Mouse (Mus musculus): Measurements from ENCODE around the gene Tfap2a. TPM values are rescaled to one million over a fixed set of nuclear protein-coding genes. Genes with fewer than 3 reads are reported as not detected.
A peak's percentile ranks its signal among the peaks of the same experiment; 100 is the strongest.

The Tfap2a gene
- total RNA-seq, 1 experiment from 2014 or later, result 0.57 TPM

DNA sequence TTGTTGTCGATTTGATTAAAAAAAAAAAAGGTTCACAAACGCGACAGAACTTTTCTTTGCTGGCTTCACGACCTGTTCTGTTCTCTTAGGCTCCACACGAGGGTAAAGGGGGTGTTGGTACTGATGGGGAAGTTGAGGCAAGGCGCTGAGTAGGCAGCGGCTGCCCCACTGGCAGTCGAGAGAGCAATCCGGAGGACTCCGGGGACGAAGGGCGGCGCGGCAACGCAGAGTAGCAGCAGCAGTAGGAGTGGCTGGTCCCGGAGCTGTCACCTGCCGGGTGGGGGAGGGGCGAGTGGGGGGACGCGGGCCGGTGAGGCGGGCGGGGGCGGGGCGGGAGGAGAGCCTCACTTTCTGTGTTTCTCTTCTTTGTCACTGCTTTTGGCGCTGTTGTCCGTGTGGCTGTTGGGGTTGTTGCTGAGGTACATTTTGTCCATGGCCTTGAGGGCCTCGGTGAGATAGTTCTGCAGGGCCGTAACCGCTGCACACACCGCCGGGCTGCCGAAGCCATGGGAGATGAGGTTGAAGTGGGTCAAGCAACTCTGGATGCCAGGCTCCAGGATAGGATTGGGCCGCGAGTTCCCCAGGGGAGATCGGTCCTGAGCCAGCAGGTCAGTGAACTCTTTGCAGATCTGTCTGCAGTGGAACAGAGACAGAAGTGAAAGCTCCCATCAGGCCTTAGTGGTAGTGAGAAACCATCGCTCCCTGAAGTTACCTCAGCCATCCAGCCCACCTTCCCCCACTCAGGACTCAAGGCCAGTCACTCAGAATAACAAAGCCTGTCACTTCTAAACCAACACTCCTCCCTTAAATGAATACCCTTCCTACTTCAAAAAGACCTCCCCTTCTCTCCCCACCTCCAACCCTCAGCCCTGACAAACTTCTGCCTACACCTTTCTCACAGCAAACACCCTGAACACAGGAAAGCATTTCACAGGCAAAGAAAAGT lies 21.1 kb downstream of the Tfap2a start:
- 0 out of 2 replicates have a peak, but pooled peaks have one; percentile 27 for ATAC-seq (replicated peaks; ENCODE audit: insufficient number of reproducible peaks, low FRiP score, low TSS enrichment, poor library complexity, severe bottlenecking)

DNA sequence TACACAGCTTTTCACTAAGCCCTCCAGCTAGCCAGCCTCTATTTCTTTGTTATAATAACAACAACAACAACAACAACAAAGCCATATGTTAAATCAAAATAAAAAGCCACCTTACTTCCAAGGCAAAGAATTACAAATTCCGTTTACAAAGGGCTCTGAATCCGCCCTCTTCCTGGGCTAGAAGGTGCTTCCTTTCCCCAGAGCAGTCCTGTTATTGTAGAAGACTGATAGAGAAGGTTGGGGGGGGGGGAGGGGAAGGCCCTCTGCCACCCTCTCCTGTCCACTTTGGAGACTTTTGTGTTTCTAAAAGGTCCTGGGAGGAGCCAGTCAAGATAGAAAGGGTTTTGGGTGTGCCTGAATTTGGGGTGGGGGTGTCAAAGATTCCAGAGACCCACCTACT lies 23.6 kb downstream of the Tfap2a start:
- no peak for ATAC-seq (replicated peaks; ENCODE audit: insufficient number of reproducible peaks, low FRiP score, low TSS enrichment, poor library complexity, severe bottlenecking)

DNA sequence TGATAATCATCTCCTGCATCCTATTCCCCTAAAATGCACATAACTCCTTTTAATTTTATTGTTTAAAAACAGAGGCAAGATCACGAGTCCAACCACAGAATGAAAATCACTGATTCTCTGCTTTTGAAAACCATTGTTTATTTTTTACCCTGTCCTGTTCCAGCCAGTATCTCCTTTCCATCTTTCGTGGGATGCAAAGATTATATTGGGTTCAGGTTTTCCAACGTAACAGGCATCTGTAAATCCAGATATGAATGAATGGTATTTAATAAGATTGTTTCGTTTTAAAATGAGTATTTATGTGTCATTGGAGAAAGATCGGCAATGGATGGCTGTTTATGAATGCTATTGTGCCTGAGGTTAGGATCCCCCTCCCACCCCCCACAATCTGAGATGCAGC lies 24.5 kb downstream of the Tfap2a start:
- no peak for ATAC-seq (replicated peaks; ENCODE audit: insufficient number of reproducible peaks, low FRiP score, low TSS enrichment, poor library complexity, severe bottlenecking)

DNA sequence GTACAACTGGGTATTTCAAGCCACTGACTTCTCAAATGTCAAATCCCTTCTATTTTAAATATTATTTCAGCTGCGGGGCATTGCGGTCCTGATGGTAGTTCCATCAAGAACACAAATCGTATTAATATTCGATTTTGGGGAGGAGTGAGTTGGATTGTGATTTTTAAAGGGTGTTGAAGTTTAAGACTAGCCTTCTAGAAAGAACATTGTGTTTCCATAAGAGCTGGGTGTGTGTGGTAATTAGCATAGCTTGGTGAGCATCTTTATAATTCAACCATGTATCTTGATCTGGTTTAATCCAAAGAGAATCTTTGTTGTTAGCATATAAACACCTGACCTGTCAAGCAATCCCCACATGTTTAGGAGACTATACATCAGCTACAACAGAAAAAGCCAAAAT lies 24.9 kb downstream of the Tfap2a start:
- no peak for ATAC-seq (replicated peaks; ENCODE audit: insufficient number of reproducible peaks, low FRiP score, low TSS enrichment, poor library complexity, severe bottlenecking)

DNA sequence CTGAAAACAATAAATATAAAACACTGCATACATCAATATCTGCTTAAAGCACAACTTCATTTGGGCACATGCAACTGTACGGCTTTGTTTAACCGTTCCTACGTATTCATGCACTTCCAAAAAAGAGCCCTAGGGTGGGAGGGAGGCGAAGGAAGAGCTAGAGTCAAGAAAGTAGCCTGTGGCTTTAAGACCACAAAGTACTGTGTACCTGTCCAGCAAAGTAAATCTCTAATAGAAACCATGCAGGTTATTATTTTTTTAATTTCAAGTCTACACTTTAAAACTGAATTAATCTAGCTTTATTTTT lies 25.7 kb downstream of the Tfap2a start:
- ATAC-seq (replicated peaks; ENCODE audit: insufficient number of reproducible peaks, low FRiP score, low TSS enrichment, poor library complexity, severe bottlenecking), result no peak

DNA sequence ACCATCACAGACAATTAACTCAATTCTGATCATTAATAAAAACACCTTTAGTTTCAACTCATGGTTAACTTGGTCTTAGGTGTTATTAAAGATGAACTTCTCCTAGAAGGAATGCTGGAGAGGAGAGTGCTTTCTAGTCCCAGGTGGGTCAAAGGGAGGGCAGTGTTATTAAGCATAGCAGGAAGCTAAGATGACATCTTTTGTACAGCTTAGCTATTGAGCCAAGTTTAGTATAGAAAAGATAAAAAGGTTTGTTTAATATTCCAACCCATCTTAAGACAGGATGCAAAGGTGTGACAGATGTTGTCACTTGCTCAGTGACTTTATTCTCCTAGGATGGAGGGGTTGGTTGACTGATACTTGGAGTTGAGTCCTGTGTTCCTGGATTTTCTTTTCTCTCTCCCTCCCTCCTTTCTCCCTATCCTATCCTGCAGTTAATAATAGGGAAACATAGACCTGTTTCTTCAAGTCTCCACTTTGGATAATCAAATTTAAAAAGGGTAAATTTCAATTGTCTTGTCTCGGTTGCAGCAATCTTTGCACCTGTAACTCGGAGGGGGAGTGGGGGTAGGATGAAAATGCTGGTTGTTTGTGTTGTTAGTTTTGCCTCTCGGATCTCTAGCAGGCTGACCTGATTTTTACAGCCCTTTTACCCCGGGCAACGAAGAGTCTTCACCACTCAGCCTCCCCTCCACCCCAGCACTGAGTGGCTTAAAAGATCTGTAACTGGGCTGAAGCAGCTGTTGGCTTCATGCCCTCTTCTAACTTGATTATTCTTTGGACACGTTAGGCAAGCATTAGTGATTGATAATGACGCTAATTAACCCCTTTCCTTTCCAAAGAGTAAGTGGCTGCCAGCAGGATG lies 26.3 kb downstream of the Tfap2a start:
- ATAC-seq (replicated peaks; ENCODE audit: insufficient number of reproducible peaks, low FRiP score, low TSS enrichment, poor library complexity, severe bottlenecking), result no peak

DNA sequence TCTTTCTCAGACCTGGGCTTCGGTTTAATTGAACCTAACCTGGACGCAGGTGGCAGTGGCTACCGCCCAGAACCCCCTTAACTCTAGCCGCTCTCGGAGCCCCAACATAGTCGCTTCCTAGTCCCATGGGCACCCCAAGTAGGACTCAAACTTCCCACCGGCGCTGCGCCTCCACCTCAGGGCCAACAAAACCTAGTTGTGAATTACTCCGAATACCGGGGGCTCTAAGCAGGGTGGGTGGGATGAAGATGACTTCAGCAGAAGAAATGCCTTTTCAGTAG lies 28.2 kb downstream of the Tfap2a start:
- no peak for ATAC-seq (replicated peaks; ENCODE audit: insufficient number of reproducible peaks, low FRiP score, low TSS enrichment, poor library complexity, severe bottlenecking)

DNA sequence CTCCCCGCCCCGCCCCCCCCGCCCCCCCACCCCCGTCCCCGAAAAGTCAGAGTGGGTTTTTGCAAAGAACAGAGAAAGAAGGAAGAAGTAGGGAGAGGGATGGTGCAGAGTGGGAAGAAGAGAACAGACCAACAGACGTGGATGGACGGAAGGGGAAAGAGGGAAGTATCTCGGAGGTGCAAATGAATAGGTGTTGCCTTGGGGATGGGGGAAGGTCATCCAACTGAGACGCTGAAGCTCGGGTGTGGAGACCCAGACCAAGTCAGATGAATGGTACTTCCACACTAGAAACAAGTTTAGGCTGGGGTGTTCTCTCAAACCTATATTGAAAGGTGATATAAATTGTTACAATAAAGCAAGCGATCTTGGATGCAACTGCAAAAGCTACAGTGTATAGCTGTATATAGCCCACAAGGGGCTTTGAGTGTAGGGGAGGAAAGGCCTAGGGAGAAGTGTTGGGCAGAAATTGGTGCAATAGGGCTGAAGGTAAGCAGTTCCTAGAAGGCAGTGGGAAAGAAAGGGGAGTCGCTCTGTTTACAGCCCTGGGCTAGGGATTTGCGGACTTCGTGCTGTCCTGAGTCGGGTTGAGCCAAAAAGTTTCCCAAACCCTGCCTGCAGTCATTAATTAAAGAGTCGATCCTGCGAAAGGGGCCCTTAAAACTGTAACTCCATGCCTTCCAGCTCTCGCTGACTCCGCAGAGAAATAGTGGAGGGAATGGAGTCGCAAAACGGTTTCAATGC lies 28.7 kb downstream of the Tfap2a start:
- no peak for ATAC-seq (replicated peaks; ENCODE audit: insufficient number of reproducible peaks, low FRiP score, low TSS enrichment, poor library complexity, severe bottlenecking)

DNA sequence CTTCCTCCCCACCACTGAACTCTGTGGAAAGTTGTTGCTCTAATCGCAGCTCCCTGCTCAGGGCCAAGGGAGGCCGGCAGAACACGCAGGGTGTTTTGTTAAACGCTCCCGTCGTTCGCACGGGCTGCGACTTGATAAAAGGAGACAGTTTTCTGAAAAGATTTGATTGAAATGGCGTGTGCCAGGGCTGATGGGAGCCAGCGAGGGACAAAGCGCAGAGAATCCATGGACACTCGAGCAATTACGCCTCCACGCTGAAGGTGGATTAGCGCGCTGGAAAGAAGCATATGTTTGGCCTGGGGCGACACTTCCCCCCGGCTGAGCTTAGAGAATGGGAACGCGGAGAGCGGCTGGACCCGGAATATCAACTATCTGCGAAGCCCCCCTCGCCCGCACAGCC lies 29.3 kb downstream of the Tfap2a start:
- no peak for ATAC-seq (replicated peaks; ENCODE audit: insufficient number of reproducible peaks, low FRiP score, low TSS enrichment, poor library complexity, severe bottlenecking)

DNA sequence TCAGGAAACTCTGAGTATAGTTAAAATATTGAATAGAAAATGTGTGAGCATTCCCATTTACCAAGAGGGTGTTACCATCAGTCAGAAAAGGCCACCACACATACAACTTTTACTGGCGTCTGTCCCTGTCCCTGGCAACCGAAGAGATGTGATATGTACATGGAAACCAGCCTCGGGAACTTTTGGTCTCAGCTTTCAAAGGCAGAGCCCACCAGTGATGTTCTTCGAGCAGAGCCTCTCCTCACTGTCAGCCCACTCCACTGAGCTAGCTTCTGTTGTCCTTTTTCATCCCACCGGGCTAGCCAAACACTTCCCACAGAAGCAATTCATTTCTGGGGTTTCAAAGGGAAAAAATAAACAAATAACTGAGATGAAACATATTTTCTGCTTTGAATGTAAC lies 29.9 kb downstream of the Tfap2a start:
- ATAC-seq (replicated peaks; ENCODE audit: insufficient number of reproducible peaks, low FRiP score, low TSS enrichment, poor library complexity, severe bottlenecking), result no peak

DNA sequence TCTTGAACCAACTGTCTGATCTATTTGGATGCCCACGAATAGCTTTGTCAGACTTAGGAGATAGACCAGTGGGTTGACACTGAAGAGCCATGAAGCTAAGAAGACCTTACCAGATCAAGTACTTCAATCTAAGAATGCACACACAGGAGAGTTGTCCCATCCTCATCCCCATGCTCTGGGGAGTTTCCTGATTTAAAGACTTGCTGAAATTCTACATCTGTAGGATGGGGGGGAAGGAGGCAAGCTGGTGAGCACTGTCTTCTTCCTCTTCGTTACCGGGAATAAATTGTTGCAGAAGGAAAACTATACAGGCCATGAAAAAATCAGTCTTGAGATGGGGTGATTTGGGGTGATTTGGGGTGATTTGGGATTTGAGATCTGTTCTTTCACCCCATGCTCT lies 30.5 kb downstream of the Tfap2a start:
- no peak for ATAC-seq (replicated peaks; ENCODE audit: insufficient number of reproducible peaks, low FRiP score, low TSS enrichment, poor library complexity, severe bottlenecking)

DNA sequence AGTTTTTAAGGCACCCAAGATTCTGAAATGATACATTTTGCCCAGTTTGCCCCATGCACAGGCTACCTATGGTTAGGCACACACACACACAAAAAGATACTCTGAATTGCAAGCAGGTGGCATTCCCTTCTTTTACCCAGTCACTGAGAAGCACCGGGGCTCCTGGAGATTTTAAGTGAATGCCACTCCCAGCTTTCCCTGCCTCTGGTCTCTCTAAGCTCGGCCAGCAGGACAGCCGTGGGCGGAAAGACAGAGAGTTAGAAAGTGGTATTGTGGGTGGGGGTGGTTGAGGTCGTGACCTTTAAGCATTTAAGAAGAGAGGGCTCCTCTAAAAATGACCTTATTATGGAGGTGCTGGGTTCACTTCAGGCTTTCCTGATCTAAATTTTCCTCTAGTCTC lies 31.6 kb downstream of the Tfap2a start:
- no peak for ATAC-seq (replicated peaks; ENCODE audit: insufficient number of reproducible peaks, low FRiP score, low TSS enrichment, poor library complexity, severe bottlenecking)

DNA sequence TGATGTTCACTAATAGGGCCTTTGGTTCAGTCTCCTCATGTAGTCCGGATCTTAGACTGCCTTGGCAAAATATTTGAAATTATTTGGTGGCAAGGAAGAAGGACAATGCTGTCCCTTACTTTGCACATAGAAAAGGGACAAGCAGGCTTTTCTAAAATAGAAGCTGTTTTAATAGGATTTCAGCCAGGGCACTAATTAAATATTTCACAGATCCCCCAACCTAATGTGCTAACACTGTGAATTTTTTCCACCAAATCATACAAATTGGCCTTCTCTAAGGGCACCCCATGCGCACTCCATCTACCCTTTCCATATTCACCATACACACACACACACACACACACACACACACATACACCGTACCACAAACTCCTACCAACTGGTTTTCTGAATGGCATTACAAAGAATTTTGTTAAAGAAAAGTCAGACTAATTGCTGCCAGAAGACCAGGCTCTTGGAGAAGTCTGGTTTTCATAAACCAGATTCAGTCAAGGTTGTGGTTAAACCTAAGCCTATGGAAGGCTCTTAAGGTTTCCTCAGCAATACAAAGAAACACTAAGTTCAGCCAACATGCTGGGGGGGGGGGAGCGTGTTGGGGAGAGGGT lies 32.3 kb downstream of the Tfap2a start:
- no peak for ATAC-seq (replicated peaks; ENCODE audit: insufficient number of reproducible peaks, low FRiP score, low TSS enrichment, poor library complexity, severe bottlenecking)

DNA sequence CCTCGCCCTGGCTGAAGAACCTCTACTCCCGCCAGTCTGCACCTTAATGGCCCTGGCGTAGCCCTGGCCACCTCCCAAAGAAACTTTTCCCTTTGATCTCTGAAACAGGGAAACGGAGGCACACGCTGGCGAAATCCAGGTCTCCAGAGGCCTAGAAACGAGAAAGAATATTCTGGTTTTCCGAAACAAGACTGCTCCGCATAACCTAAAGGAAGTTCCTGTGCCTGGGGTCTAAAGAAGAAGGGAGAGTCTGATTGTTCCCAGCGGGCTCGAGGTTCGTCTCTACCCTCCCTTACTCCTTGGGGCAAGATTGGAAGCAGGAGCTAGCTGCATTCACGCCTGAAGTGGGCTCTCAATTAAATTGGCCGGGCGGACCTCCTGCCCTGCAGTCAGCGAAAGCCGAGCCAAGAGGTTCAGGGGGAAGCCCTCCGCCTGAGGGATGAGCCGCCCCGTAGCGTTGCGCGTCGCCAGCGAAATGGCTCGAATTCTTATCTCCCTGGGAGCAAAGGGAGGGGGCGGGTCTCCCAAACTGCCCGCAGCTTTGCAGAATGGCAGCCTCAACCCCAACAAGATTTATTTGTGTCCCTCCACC lies 33.2 kb downstream of the Tfap2a start:
- no peak for ATAC-seq (replicated peaks; ENCODE audit: insufficient number of reproducible peaks, low FRiP score, low TSS enrichment, poor library complexity, severe bottlenecking)

DNA sequence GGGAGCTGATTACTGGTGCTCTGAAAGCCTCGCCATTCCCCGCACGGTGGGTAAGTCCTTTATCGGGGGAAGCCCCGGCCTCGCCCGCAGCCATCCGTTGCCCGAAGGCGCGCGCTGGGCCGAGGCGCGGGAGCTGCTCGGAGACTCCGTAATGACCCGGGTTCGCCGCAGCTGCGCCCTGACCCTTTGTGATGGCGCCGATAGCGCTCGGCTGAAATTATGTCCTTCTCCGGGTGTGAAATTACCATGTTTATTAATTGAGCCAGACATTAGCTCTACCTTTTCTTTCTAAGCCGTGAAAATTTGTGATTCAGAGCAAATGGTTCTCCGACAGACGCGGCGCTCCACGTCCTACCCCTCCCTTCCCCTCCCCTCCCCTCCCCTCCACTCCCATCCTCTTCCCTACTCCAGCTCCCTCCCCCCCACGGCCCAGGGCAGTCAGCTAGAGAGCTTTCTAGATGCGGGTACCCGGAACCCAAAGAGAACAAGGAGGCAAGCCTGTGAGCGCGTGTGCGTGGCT lies 34.1 kb downstream of the Tfap2a start:
- no peak for ATAC-seq (replicated peaks; ENCODE audit: insufficient number of reproducible peaks, low FRiP score, low TSS enrichment, poor library complexity, severe bottlenecking)

DNA sequence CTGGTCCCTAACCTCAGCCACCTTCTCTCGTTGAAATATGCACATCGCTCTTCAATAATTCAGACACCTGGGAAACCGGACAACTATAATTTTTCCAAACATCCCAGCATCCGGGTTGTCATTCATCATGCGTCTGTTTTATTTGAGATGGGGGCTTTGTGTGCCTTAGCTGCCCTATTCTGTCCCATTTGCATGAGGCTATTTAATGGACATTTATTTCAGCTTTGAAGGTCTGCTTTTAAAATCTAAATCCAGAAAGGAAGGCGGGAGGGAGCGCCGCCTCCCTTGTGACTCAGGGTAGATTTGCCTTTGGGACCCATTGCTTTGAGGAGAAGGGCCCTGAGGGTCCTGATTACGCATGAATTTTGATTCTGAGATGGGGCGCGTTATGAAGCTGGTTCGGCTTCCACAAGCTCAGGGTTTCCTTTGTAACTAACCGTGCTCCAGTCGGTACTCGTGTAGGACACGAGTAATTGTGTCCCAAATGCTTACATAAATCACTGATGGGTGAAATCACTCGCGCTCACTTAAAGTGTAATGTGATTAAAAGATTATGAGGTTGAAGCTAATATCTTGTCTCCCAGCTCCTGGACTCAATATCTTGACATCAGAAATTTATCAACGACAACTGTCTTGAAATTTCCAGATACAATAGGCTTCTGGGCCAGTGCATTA lies 34.9 kb downstream of the Tfap2a start:
- no peak for ATAC-seq (replicated peaks; ENCODE audit: insufficient number of reproducible peaks, low FRiP score, low TSS enrichment, poor library complexity, severe bottlenecking)

DNA sequence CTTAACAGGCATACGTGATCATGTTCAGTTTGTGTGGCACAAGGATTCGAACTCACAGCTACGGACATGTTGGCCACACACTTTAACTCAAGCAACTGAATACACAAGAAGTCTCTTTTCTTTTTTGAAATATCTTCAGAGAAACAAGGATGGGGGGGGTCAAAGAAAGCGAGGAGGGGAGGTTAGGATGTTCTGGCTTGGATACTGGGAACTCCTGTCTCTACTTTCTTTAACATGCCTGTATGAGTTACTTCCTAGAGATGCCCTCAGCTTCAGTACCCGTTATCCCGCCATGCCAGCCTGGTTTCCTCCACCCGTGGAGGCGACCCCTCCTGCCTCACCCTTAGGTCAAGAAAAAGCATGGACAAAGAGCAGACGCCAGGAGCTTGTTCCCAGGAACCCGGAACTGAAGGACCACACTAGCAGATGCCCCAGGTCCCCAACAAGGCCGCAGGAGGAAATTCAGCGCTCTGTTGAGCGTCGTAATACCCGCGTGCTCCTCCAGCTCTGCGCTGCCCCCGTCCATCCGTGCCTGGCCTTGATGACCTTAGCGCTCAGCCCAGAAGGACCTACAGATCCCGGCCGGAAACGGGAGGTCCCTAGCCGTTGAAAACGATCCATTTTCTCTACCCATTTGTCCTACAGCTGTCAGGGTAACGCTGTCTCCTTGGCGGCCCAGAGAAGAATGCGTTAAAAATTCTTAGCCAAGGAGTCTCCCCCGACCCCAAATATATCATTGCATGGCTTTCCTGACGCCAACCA lies 35.6 kb downstream of the Tfap2a start:
- ATAC-seq (replicated peaks; ENCODE audit: insufficient number of reproducible peaks, low FRiP score, low TSS enrichment, poor library complexity, severe bottlenecking), result no peak
